Mouse (Mus musculus) hindbrain, embryonic 13.5 days (tissue): ENCODE results near the gene Aftph. TPM values are rescaled to one million over a fixed set of nuclear protein-coding genes. Genes with fewer than 3 reads are reported as not detected.

Experiments
- ATAC-seq: fragments of 200-750 bp; cut with Nextera tagmentation; 2 replicates; pipeline ENCODE4 v1.8.0; 2017; ENCODE audit warnings: moderate TSS enrichment; ENCODE audit not compliant: low FRiP score
- H3K27ac ChIP-seq: fragments of 300-500 bp; sonication (generic); 2 replicates; pipeline ENCODE4 v1.5.1; 2015; ENCODE audit warnings: inconsistent platforms, mild to moderate bottlenecking, moderate library complexity
- H3K27me3 ChIP-seq: fragments of 300-500 bp; sonication (generic); 2 replicates; pipeline ENCODE4 v1.6.1; 2015; ENCODE audit warnings: mild to moderate bottlenecking, inconsistent platforms
- H3K36me3 ChIP-seq: fragments of 300-500 bp; sonication (generic); 2 replicates; pipeline ENCODE4 v1.6.1; 2015; ENCODE audit warnings: mild to moderate bottlenecking, inconsistent platforms
- H3K4me1 ChIP-seq: fragments of 300-500 bp; sonication (generic); replicated peaks from 2 replicates; pipeline ENCODE4 v1.6.1; 2015; ENCODE audit warnings: inconsistent platforms
- H3K4me2 ChIP-seq: fragments of 300-500 bp; sonication (generic); 2 replicates; pipeline ENCODE4 v1.6.1; 2015; ENCODE audit warnings: inconsistent platforms, mild to moderate bottlenecking, moderate library complexity
- H3K4me3 ChIP-seq: fragments of 300-500 bp; sonication (generic); 2 replicates; pipeline ENCODE4 v1.5.1; 2015; ENCODE audit warnings: mild to moderate bottlenecking, inconsistent platforms
- H3K9ac ChIP-seq: fragments of 300-500 bp; sonication (generic); 2 replicates; pipeline ENCODE4 v1.6.1; 2015; ENCODE audit warnings: mild to moderate bottlenecking, inconsistent platforms
- H3K9me3 ChIP-seq: fragments of 300-500 bp; sonication (generic); 2 replicates; pipeline ENCODE4 v1.6.1; 2016; ENCODE audit warnings: inconsistent platforms
- WGBS: fragments of 180-500 bp; shearing (Covaris S2); methylation state at CpG from one replicate; pipeline ENCODE4 v1.1.7; 2015; 5-methylcytosine and 5-hydroxymethylcytosine counted together
- polyA plus RNA-seq: library from polyadenylated mRNA; unstranded; fragments of >200 nt; fragmentation: Nextera tagmentation; extraction: Ambion mirVana; gene quantifications from 2 replicates; pipeline ENCODE4 v1.2.1, GENCODE M21; 2015

Gene Aftph
- 37.7 and 40.2 TPM in 2 replicates for polyA plus RNA-seq

DNA sequence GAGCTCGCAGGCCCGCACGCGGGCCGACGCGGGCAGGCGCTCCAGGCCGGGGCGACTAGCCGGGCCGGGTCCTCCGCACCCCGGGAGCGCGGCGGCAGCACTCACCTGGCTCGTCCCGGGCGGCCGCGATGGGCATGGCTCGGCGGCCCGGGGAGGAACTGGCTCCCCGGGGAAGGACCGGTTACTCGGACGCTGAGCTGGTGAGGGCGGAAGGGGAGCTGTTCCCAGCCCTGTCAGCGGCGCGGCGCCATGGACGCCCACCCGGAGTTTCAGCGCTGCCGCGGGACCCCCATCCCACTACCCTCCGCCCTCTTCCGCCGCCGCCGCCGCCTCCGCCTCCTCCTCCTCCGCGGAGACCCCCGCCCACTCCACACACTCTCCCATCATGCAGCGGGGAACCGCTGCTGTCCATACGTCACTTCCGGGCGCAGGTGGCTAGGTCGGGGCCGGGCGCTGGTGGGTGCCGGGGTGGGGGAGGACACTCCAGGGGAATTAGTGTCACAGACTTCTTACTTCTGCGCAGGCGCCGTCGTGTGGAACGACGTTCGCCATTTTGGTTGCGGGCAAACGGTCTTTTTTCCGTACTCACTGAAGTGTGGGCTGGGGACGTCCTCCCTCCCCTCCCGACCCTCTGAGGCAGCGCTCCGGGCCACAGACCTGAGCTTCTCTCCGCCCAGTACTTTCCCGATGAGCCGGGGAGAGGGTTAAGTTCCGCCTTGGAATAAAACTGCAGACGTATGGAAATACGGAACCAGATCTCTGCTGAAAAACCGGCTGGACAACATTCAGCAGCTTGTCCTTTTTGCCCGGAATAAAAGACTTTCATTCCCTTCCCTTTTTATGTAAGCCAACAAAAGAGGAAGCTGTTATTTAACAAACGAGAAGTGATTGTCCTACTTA, at the start of gene Aftph:
TSS of gene Aftph (minus strand) at position 389 of the 900 bp plus-strand sequence.
- peaks cover 9% of the 10 kb centered on the region for H3K4me1 ChIP-seq

DNA sequence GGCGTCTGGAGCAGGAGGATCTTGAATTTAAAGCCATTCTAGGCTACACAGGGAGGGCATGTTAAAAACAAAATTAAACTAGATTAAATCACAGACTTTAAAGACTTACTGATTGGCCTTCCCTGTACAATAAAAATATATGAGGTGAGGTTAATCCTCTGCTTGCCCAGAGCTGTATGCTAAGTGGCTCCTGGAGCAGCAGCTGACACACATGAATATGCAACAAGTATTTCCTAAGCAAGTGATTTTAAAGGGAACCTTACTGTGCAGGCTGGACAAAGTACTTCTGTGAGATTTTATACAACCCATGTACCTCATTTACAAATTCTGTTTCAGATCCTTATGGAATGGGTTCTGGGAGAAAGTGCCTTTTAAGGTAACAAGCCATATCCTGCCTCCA, 47.6 kb upstream of the Aftph start:
- no peaks in the 10 kb centered on the region for H3K36me3 ChIP-seq
- 64% methylated on average over 1 of the region's 1 CpGs for WGBS

More for the DNA sequence above, at the start of gene Aftph:
- ATAC-seq = peak; percentile 99
- Histone ChIP-seq H3K9me3 (no peaks in the 10 kb centered on the region), H3K36me3 (no peaks in the 10 kb centered on the region), H3K4me3 (peak within 1 kb of the TSS; percentile 97), H3K27me3 (no peaks in the 10 kb centered on the region), H3K9ac (peak within 1 kb of the TSS; percentile 97), H3K27ac (peak within 1 kb of the TSS; percentile 95), H3K4me2 (peak within 1 kb of the TSS; percentile 82)
- 0% methylated on average over 72 of the region's 81 CpGs for WGBS

DNA sequence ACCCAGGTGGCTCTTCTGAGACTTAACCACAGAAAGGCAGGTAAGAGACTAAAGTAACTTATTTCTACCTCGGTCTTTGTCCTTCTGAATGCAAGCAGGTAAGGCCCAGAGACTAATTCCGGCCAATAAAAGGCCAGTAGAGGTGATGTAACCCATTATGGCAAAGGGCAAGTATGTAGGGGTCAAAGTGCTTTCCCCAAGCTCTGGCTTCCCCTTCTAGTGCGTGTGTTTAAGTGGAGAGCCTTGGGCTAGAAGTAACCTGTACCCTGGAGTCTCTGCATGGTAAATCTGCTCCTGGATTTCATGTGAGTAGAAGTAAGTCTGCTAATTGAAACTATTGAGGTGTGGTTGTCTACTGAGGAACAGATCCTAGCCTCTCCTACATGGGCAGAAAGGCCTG, 46.7 kb upstream of the Aftph start:
- H3K36me3 ChIP-seq = no peaks in the 10 kb centered on the region
- no peak overlapping the region for H3K27ac ChIP-seq
- 81% methylated on average over 3 of the region's 3 CpGs for WGBS
- H3K9me3 ChIP-seq = 0 out of 2 replicates have a peak, but pooled peaks cover 4% of the 10 kb centered on the region
- no peak overlapping the region for H3K4me2 ChIP-seq
- ATAC-seq = no peak
- H3K27me3 ChIP-seq = no peaks in the 10 kb centered on the region
- H3K4me3 ChIP-seq = no peak overlapping the region
- H3K9ac ChIP-seq = no peak overlapping the region
- H3K4me1 ChIP-seq = no peaks in the 10 kb centered on the region

More for the DNA sequence above, 47.6 kb upstream of the Aftph start:
- Histone ChIP-seq H3K9me3 (0 out of 2 replicates have a peak, but pooled peaks cover 4% of the 10 kb centered on the region), H3K27me3 (no peaks in the 10 kb centered on the region), H3K4me2 (no peak overlapping the region), H3K9ac (no peak overlapping the region), H3K4me3 (no peak overlapping the region), H3K4me1 (no peaks in the 10 kb centered on the region), H3K27ac (no peak overlapping the region)
- no peak for ATAC-seq

DNA sequence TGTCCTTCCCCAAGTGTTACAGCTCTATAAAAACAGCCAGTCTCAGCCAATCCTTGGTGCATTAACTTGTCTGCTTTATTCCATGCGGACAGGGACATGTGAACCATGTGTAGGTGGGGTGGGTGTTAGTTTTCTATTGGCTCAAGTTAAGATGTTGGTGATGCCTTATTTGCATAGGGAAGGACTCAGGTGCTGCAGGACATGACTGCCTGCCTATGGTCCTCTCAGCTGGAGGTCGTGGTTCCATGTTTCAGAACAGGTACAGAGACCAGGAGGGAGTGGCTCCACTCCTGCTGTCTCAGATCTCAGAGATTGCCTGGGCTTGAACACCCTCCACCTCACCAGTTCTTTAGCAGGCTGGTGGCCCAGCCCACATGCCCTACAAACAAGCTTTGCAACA, 44.8 kb upstream of the Aftph start:
- Histone ChIP-seq H3K27ac (no peak overlapping the region), H3K9ac (no peak overlapping the region), H3K4me2 (no peak overlapping the region), H3K4me1 (no peaks in the 10 kb centered on the region), H3K9me3 (0 out of 2 replicates have a peak, but pooled peaks cover 4% of the 10 kb centered on the region), H3K36me3 (no peaks in the 10 kb centered on the region), H3K4me3 (no peak overlapping the region), H3K27me3 (no peaks in the 10 kb centered on the region)
- no peak for ATAC-seq
- WGBS = 71% methylated on average over 2 of the region's 2 CpGs

DNA sequence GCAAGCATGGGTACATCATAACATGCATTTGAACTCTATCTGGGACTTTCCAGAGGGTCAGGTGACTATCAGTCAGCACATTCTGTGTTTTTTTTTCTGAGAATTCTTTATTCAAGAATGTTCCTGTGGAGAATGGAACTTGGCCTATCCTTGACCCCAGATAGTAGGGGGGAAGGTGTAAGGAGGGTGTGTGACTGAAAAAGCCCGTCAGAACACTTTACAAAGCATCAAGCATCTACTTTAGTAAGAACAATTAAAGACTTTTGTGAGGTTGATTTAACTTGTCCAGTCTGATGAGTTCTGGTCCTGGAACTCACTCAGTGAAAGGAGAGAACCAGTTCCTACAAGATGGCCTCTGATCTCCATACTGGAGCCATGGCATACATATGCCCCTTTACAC, 43.8 kb upstream of the Aftph start:
- no peak overlapping the region for H3K27ac ChIP-seq
- H3K4me2 ChIP-seq = no peak overlapping the region
- H3K4me3 ChIP-seq = no peak overlapping the region
- 80% methylated on average over 1 of the region's 1 CpGs for WGBS
- ATAC-seq = no peak
- H3K4me1 ChIP-seq = no peaks in the 10 kb centered on the region
- H3K9me3 ChIP-seq = 0 out of 2 replicates have a peak, but pooled peaks cover 4% of the 10 kb centered on the region
- no peak overlapping the region for H3K9ac ChIP-seq
- no peaks in the 10 kb centered on the region for H3K36me3 ChIP-seq
- H3K27me3 ChIP-seq = no peaks in the 10 kb centered on the region

DNA sequence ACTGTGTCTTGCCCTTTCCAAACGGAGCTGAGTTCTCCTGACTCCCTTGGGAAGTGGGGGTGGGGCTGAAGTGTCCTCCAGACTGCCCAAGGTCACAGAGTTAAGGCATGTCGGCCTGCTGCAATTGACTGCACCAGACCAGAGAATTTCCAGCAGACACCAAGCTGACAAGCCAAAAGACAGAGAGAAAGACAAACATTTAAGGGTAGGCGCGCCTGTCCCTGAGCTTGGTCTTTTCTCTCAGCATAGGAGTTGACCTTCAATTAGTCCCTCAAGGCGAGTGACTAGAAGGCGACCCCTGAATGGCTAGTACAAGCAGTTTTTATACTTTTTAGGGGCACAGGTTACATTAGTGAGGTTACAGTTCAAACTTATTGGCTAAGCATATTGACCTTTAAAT, 43.4 kb upstream of the Aftph start:
- Histone ChIP-seq H3K27ac (no peak overlapping the region), H3K27me3 (no peaks in the 10 kb centered on the region), H3K4me3 (no peak overlapping the region), H3K36me3 (no peaks in the 10 kb centered on the region), H3K4me1 (no peaks in the 10 kb centered on the region), H3K9ac (no peak overlapping the region), H3K9me3 (0 out of 2 replicates have a peak, but pooled peaks cover 4% of the 10 kb centered on the region), H3K4me2 (no peak overlapping the region)
- no peak for ATAC-seq
- WGBS = 79% methylated on average over 6 of the region's 6 CpGs

DNA sequence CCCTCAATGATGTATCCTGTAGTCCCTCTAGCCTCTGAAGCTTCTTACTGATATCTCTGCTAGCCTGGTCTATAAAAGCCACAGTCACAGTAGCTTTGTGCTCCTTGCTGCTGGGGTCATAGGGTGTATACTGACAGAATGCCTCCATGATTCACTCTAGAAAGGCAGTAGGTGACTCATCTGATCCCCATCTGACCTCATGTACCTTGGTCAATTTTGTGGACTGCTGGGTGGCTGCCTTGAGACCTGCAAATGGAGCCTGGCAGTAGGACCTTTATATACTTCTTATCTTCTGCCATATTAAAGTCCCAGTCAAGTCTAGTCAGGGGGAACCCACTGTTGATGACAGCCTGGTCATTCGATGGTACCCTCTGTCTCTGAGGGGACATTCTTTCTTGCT, 42.1 kb upstream of the Aftph start:
- no peak overlapping the region for H3K4me3 ChIP-seq
- no peak overlapping the region for H3K4me2 ChIP-seq

DNA sequence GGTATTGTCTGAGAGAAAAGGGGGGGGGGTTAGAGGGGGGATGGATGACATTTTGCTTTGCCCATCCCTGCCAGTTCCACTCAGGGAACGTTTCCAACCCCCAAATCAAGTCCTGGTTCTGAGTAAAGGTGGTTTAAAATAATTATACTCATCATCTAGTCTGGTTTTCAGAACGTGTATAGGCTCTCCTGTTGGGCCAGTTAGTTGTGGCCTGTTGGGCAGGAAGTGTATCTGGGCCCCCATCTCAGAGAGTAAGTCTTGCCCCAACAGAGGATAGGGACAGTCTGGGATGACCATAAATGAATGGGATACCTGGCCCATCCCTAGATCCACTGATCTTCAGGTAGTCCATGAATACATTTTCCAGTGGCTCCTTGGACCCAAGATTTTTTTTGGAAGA, 41.2 kb upstream of the Aftph start:
- Histone ChIP-seq H3K9me3 (0 out of 2 replicates have a peak, but pooled peaks cover 4% of the 10 kb centered on the region), H3K4me3 (no peak overlapping the region), H3K9ac (no peak overlapping the region), H3K27me3 (no peaks in the 10 kb centered on the region), H3K27ac (no peak overlapping the region), H3K36me3 (no peaks in the 10 kb centered on the region), H3K4me1 (no peaks in the 10 kb centered on the region), H3K4me2 (no peak overlapping the region)
- ATAC-seq = no peak
- 75% methylated on average over 2 of the region's 2 CpGs for WGBS

More for the DNA sequence above, 42.1 kb upstream of the Aftph start:
- H3K36me3 ChIP-seq = no peaks in the 10 kb centered on the region
- H3K27ac ChIP-seq = no peak overlapping the region
- no peaks in the 10 kb centered on the region for H3K27me3 ChIP-seq
- 100% methylated on average over 1 of the region's 1 CpGs for WGBS
- H3K9me3 ChIP-seq = 0 out of 2 replicates have a peak, but pooled peaks cover 4% of the 10 kb centered on the region
- H3K4me1 ChIP-seq = no peaks in the 10 kb centered on the region
- ATAC-seq = no peak
- no peak overlapping the region for H3K9ac ChIP-seq

DNA sequence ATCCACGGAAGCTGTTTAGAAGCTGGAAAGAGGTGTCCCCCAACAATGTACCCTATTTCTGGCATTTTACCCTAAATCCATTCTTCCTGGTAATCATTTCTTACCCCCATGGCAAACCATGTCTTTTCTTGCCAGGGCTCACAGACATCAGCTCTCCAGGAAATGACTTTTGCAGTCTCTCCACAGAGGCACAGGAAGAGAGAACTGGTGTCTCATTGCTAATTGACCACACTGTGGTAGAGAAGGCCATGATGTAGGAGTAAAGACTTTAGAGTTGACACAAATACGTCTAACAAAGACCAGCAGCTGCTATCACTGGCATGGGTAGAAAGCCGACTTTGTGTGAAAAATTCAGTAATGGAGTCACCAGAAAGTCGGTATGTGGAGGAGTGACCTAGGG, 38.9 kb upstream of the Aftph start:
- no peak overlapping the region for H3K9ac ChIP-seq
- H3K4me2 ChIP-seq = no peak overlapping the region
- no peak overlapping the region for H3K4me3 ChIP-seq
- no peak for ATAC-seq
- no peaks in the 10 kb centered on the region for H3K27me3 ChIP-seq
- no peaks in the 10 kb centered on the region for H3K36me3 ChIP-seq
- no peaks in the 10 kb centered on the region for H3K4me1 ChIP-seq
- H3K9me3 ChIP-seq = 0 out of 2 replicates have a peak, but pooled peaks cover 4% of the 10 kb centered on the region
- 86% methylated on average over 4 of the region's 4 CpGs for WGBS
- no peak overlapping the region for H3K27ac ChIP-seq

DNA sequence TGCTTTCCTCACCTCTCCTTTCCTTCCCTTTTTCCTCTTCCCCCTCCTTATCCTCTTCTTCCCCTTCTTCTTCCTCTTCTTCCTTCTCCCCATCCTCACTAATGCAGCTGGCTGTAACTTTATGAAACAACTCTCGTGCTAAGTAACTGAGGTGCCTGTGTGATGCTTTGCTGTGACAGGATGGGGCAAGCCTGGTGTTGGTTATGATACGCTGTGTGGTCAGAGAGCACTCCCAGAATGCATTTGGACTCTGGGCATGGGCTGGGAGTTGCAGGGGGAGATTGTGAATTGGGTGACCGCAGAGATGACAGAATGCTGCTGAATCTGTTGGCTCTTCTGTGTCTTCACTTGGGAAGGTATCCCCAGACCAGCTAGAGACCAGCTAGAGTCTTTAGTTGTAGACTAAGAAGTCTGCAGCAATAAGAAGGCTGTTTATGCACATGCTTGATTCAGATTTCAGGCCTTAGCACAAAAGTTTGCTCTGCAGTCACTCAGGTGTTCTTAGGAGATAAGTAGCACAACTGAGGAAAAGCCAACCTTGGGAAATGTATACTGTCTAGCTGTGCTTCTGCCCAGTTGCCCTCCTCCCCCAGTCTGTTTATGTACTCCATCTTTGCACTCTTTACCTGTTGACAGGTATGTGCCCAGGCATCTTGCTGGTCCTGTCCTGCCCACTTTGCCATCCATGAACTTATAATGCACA, 37.6 kb upstream of the Aftph start:
- no peak for ATAC-seq
- Histone ChIP-seq H3K36me3 (no peaks in the 10 kb centered on the region), H3K27me3 (no peaks in the 10 kb centered on the region), H3K9ac (no peak overlapping the region), H3K27ac (no peak overlapping the region), H3K4me3 (no peak overlapping the region), H3K4me2 (no peak overlapping the region), H3K4me1 (no peaks in the 10 kb centered on the region), H3K9me3 (no peaks in the 10 kb centered on the region)
- 89% methylated on average over 3 of the region's 3 CpGs for WGBS

DNA sequence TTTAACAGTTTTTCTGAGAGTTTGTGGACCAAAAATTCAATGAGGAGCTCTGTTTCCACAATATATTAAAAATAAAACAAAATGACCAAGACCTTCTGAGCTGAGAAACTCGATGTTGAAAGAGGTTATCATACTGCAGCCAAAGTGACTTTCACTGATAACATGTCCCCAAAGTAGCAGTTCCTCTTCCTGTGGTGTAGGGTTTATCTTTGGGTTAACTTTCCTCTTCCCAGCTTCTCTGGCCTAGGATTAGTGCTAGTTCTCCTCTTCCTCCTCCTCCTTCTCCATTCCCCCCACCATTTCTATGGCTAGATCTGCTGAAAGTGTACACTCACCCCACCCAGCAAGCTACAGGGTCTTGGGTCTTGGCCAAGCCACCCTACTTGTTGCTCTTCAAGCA, 36.9 kb upstream of the Aftph start:
- no peaks in the 10 kb centered on the region for H3K36me3 ChIP-seq
- H3K9me3 ChIP-seq = no peaks in the 10 kb centered on the region
- no peak overlapping the region for H3K27ac ChIP-seq
- H3K4me2 ChIP-seq = no peak overlapping the region
- H3K27me3 ChIP-seq = no peaks in the 10 kb centered on the region
- no peak overlapping the region for H3K9ac ChIP-seq
- H3K4me3 ChIP-seq = no peak overlapping the region
- WGBS = 83% methylated on average over 1 of the region's 1 CpGs
- ATAC-seq = no peak
- no peaks in the 10 kb centered on the region for H3K4me1 ChIP-seq

DNA sequence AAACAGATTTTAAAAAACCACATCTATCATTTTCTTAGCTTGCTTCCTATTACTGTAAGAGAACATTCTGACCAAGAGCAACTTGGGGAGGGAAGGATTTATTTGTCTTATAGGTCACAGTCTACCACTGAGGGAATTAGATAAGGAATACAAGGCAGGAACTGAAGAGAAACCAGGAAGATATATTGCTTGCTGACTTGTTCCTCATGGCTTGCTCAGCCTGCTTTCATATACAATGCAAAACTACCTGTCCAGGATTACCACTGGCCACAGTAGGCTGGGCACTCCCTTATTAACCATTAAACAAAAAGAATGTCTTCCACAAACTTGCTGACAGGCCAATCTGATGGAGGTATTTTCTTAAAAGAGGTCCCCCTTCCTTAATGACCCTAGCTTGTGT, 35.3 kb upstream of the Aftph start:
- Histone ChIP-seq H3K27ac (no peak overlapping the region), H3K4me3 (no peak overlapping the region), H3K4me2 (no peak overlapping the region), H3K9me3 (no peaks in the 10 kb centered on the region), H3K9ac (no peak overlapping the region), H3K36me3 (no peaks in the 10 kb centered on the region), H3K4me1 (no peaks in the 10 kb centered on the region), H3K27me3 (no peaks in the 10 kb centered on the region)
- no peak for ATAC-seq
